Mouse (Mus musculus): ENCODE data around the gene B4gat1. TPM values are rescaled to one million over a fixed set of nuclear protein-coding genes. Genes with fewer than 3 reads are reported as not detected.
A peak's percentile ranks its signal among the peaks of the same experiment; 100 is the strongest.
"Not testable (repeated sequence)": the region's sequence is repeated elsewhere in the genome, so short reads cannot be mapped to it uniquely, and the experiment has no call there.

The B4gat1 gene
- polyA plus RNA-seq, 1 experiment from 2014 or later = 44.8 TPM

- H3K4me2 ChIP-seq (replicated peaks; ENCODE audit: low read depth, low read length) = no peak overlapping the region
- H3K27me3 ChIP-seq (ENCODE audit: control insufficient read depth, insufficient read depth, low read length) = peaks cover 67% of the 10 kb centered on the region
- no peak overlapping the region for H3K27ac ChIP-seq (ENCODE audit: low read depth, low read length)
- H3K4me3 ChIP-seq (ENCODE audit: low read length) = peak overlapping the region; percentile 51
- no peaks in the 10 kb centered on the region for H3K9me3 ChIP-seq (ENCODE audit: control insufficient read depth, low read length)
- no peak for ATAC-seq (ENCODE audit: low FRiP score, low TSS enrichment)
- no peaks in the 10 kb centered on the region for H3K36me3 ChIP-seq (ENCODE audit: control insufficient read depth, insufficient read depth, low read length)
- WGBS = 62% methylated on average over 3 of the region's 3 CpGs
- H3K9ac ChIP-seq (ENCODE audit: low read depth, low read length) = no peak overlapping the region
- H3K4me1 ChIP-seq (ENCODE audit: control insufficient read depth, insufficient read depth, low read length) = peaks cover 13% of the 10 kb centered on the region; the same call in 1 of the 2 replicates
Observed at GRCm38 (mm10) chr19:5083961-5084833, 45.6 kb downstream of the B4gat1 start.

DNA sequence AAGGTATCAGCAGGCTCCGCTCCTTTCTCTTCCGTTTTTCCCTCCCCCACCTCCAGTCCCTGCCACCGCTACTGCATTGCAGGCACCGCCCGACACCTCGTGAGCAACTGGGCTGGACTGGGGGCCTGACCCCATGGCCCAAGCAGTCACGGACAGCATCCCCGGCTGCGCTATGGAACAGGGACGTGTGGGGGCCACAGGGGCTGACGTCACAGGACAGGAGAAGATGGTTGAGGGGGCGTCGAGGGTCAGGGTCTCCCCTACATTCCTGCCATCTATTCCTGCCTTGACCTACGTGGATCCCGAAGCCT is 46.2 kb downstream of the B4gat1 start:
- peaks cover 13% of the 10 kb centered on the region; the same call in 1 of the 2 replicates for H3K4me1 ChIP-seq (ENCODE audit: control insufficient read depth, insufficient read depth, low read length)
- peaks cover 2% of the 10 kb centered on the region; the same call in 1 of the 2 replicates for H3K36me3 ChIP-seq (ENCODE audit: control insufficient read depth, insufficient read depth, low read length)
- H3K9me3 ChIP-seq (ENCODE audit: control insufficient read depth, low read length) = no peaks in the 10 kb centered on the region
- peak overlapping the region; percentile 67 for H3K4me2 ChIP-seq (replicated peaks; ENCODE audit: low read depth, low read length)
- ATAC-seq (ENCODE audit: low FRiP score, low TSS enrichment) = no peak
- H3K9ac ChIP-seq (ENCODE audit: low read depth, low read length) = no peak overlapping the region
- H3K27ac ChIP-seq (ENCODE audit: low read depth, low read length) = no peak overlapping the region
- H3K27me3 ChIP-seq (ENCODE audit: control insufficient read depth, insufficient read depth, low read length) = peaks cover 67% of the 10 kb centered on the region
- peak overlapping the region; percentile 51 for H3K4me3 ChIP-seq (ENCODE audit: low read length)
- 3% methylated on average over 15 of the region's 15 CpGs for WGBS

- peak within 1 kb of the TSS; percentile 51 for H3K4me3 ChIP-seq (ENCODE audit: low read length)
- peaks cover 4% of the 10 kb centered on the region; the same call in 1 of the 2 replicates for H3K36me3 ChIP-seq (ENCODE audit: control insufficient read depth, insufficient read depth, low read length)
- ATAC-seq (ENCODE audit: low FRiP score, low TSS enrichment) = no peak
- H3K4me1 ChIP-seq (ENCODE audit: control insufficient read depth, insufficient read depth, low read length) = peaks cover 13% of the 10 kb centered on the region; the same call in 1 of the 2 replicates
- peaks cover 62% of the 10 kb centered on the region for H3K27me3 ChIP-seq (ENCODE audit: control insufficient read depth, insufficient read depth, low read length)
- H3K4me2 ChIP-seq (replicated peaks; ENCODE audit: low read depth, low read length) = peak within 1 kb of the TSS; percentile 67
- peak within 1 kb of the TSS; percentile 47; the same call in 1 of the 2 replicates for H3K9ac ChIP-seq (ENCODE audit: low read depth, low read length)
- 1% methylated on average over 69 of the region's 69 CpGs for WGBS
- no peak within 1 kb of the TSS for H3K27ac ChIP-seq (ENCODE audit: low read depth, low read length)
- H3K9me3 ChIP-seq (ENCODE audit: control insufficient read depth, low read length) = no peaks in the 10 kb centered on the region
Observed at GRCm38 (mm10) chr19:5085145-5085863, 46.7 kb downstream of the B4gat1 start, which contains the start of gene Tmem151a. Tmem151a (minus strand) TSS chr19:5085531.

DNA sequence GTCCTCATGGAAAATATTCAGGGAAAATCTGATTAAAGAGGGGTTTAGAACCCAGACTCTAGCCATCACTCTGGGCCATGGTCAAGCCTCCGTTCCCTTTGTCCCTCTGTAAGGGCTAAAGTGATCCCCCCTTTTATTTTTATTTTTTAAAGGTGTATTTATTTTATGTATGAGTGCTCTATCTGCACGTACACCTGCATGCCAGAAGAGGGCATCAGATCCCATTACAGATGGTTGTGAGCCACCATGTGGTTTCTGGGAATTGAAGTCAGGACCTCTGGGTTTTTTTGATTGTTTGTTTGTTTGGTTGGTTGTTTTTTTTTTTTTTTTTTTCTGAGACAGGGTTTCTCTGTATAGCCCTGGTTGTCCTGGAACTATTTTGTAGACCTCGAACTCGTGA is 47.9 kb downstream of the B4gat1 start:
- H3K36me3 ChIP-seq (ENCODE audit: control insufficient read depth, insufficient read depth, low read length) = peaks cover 15% of the 10 kb centered on the region
- H3K4me1 ChIP-seq (ENCODE audit: control insufficient read depth, insufficient read depth, low read length) = peaks cover 13% of the 10 kb centered on the region; the same call in 1 of the 2 replicates
- H3K9me3 ChIP-seq (ENCODE audit: control insufficient read depth, low read length); ATAC-seq (ENCODE audit: low FRiP score, low TSS enrichment); H3K4me3 ChIP-seq (ENCODE audit: low read length); H3K27ac ChIP-seq (ENCODE audit: low read depth, low read length); H3K4me2 ChIP-seq (replicated peaks; ENCODE audit: low read depth, low read length); H3K9ac ChIP-seq (ENCODE audit: low read depth, low read length): not testable (repeated sequence)
- WGBS = 52% methylated on average over 4 of the region's 4 CpGs
- H3K27me3 ChIP-seq (ENCODE audit: control insufficient read depth, insufficient read depth, low read length) = peaks cover 49% of the 10 kb centered on the region

- peaks cover 26% of the 10 kb centered on the region for H3K36me3 ChIP-seq (ENCODE audit: control insufficient read depth, insufficient read depth, low read length)
- H3K27ac ChIP-seq (ENCODE audit: low read depth, low read length) = peak within 1 kb of the TSS; percentile 62; the same call in 1 of the 2 replicates
- H3K4me3 ChIP-seq (ENCODE audit: low read length) = peak within 1 kb of the TSS; percentile 91
- peak within 1 kb of the TSS; percentile 94 for H3K4me2 ChIP-seq (replicated peaks; ENCODE audit: low read depth, low read length)
- under 1% methylated on average over 58 of the region's 58 CpGs for WGBS
- peak within 1 kb of the TSS; percentile 74 for H3K9ac ChIP-seq (ENCODE audit: low read depth, low read length)
- ATAC-seq (ENCODE audit: low FRiP score, low TSS enrichment) = peak; percentile 91
- H3K4me1 ChIP-seq (ENCODE audit: control insufficient read depth, insufficient read depth, low read length) = peaks cover 13% of the 10 kb centered on the region; the same call in 1 of the 2 replicates
- H3K27me3 ChIP-seq (ENCODE audit: control insufficient read depth, insufficient read depth, low read length) = peaks cover 34% of the 10 kb centered on the region
- H3K9me3 ChIP-seq (ENCODE audit: control insufficient read depth, low read length) = no peaks in the 10 kb centered on the region
Observed at GRCm38 (mm10) chr19:5087884-5088728, 49.5 kb downstream of the B4gat1 start, which contains the start of gene Yif1a. Yif1a (plus strand) TSS chr19:5088538.

- no peak overlapping the region for H3K27ac ChIP-seq (ENCODE audit: low read depth, low read length)
- WGBS = 95% methylated on average over 4 of the region's 4 CpGs
- peaks cover 33% of the 10 kb centered on the region for H3K36me3 ChIP-seq (ENCODE audit: control insufficient read depth, insufficient read depth, low read length)
- H3K27me3 ChIP-seq (ENCODE audit: control insufficient read depth, insufficient read depth, low read length) = peaks cover 21% of the 10 kb centered on the region
- no peak for ATAC-seq (ENCODE audit: low FRiP score, low TSS enrichment)
- peaks cover 14% of the 10 kb centered on the region; the same call in 1 of the 2 replicates for H3K4me1 ChIP-seq (ENCODE audit: control insufficient read depth, insufficient read depth, low read length)
- H3K4me3 ChIP-seq (ENCODE audit: low read length) = peak overlapping the region; percentile 91
- H3K9ac ChIP-seq (ENCODE audit: low read depth, low read length) = peak overlapping the region; percentile 74; the same call in 1 of the 2 replicates
- no peaks in the 10 kb centered on the region for H3K9me3 ChIP-seq (ENCODE audit: control insufficient read depth, low read length)
- H3K4me2 ChIP-seq (replicated peaks; ENCODE audit: low read depth, low read length) = peak overlapping the region; percentile 94
Observed at GRCm38 (mm10) chr19:5089324-5089723, 50.7 kb downstream of the B4gat1 start.

Other genes starting within 250 kb of the B4gat1 start
- gene Rbm4, start 244.9 kb upstream of the B4gat1 start, polyA plus RNA-seq (2014; fragmentation: Nextera tagmentation; extraction: Ambion mirVana) = 64.7 and 69.6 TPM in 2 replicates
- gene Gm21992, start 227.2 kb upstream of the B4gat1 start, polyA plus RNA-seq (2014; fragmentation: Nextera tagmentation; extraction: Ambion mirVana) = 30.6 and 41.2 TPM in 2 replicates
- 71.4 and 102 TPM in 2 replicates for gene Rbm14, start 227.2 kb upstream of the B4gat1 start, polyA plus RNA-seq (2014; fragmentation: Nextera tagmentation; extraction: Ambion mirVana)
- gene Ccs, start 199.5 kb upstream of the B4gat1 start, polyA plus RNA-seq (2014; fragmentation: Nextera tagmentation; extraction: Ambion mirVana) = 53.5 and 57.4 TPM in 2 replicates
- gene Ccdc87, start 199.5 kb upstream of the B4gat1 start, polyA plus RNA-seq (2014; fragmentation: Nextera tagmentation; extraction: Ambion mirVana) = not detected in 2 replicates
- 36.2 and 43.6 TPM in 2 replicates for gene Ctsf, start 183.7 kb upstream of the B4gat1 start, polyA plus RNA-seq (2014; fragmentation: Nextera tagmentation; extraction: Ambion mirVana)
- gene Actn3, start 160.9 kb upstream of the B4gat1 start, polyA plus RNA-seq (2014; fragmentation: Nextera tagmentation; extraction: Ambion mirVana) = 12.8 and 13.8 TPM in 2 replicates
- 8.3 and 9.4 TPM in 2 replicates for gene Zdhhc24, start 160.2 kb upstream of the B4gat1 start, polyA plus RNA-seq (2014; fragmentation: Nextera tagmentation; extraction: Ambion mirVana)
- 6.3 and 6.8 TPM in 2 replicates for gene Bbs1, start 132.2 kb upstream of the B4gat1 start, polyA plus RNA-seq (2014; fragmentation: Nextera tagmentation; extraction: Ambion mirVana)
- 70.1 and 87.4 TPM in 2 replicates for gene Dpp3, start 110.5 kb upstream of the B4gat1 start, polyA plus RNA-seq (2014; fragmentation: Nextera tagmentation; extraction: Ambion mirVana)
- gene Peli3, start 95.7 kb upstream of the B4gat1 start, polyA plus RNA-seq (2014; fragmentation: Nextera tagmentation; extraction: Ambion mirVana) = 1.5 and 3.8 TPM in 2 replicates
- gene Mrpl11, start 76.7 kb upstream of the B4gat1 start, polyA plus RNA-seq (2014; fragmentation: Nextera tagmentation; extraction: Ambion mirVana) = 137 and 178 TPM in 2 replicates
- not detected in 2 replicates for gene Npas4, start 48.5 kb upstream of the B4gat1 start, polyA plus RNA-seq (2014; fragmentation: Nextera tagmentation; extraction: Ambion mirVana)
- gene Slc29a2, start 15.0 kb upstream of the B4gat1 start, polyA plus RNA-seq (2014; fragmentation: Nextera tagmentation; extraction: Ambion mirVana) = 3.5 and 7.9 TPM in 2 replicates
- 1.2 and 1.5 TPM in 2 replicates for gene AC124502.3, start 65 bp downstream of the B4gat1 start, polyA plus RNA-seq (2014; fragmentation: Nextera tagmentation; extraction: Ambion mirVana)
- 43.3 and 57.5 TPM in 2 replicates for gene Brms1, start 2.5 kb downstream of the B4gat1 start, polyA plus RNA-seq (2014; fragmentation: Nextera tagmentation; extraction: Ambion mirVana)
- 2.5 and 4.8 TPM in 2 replicates for gene Rin1, start 11.7 kb downstream of the B4gat1 start, polyA plus RNA-seq (2014; fragmentation: Nextera tagmentation; extraction: Ambion mirVana)
- 44.2 and 57.9 TPM in 2 replicates for gene Cd248, start 29.3 kb downstream of the B4gat1 start, polyA plus RNA-seq (2014; fragmentation: Nextera tagmentation; extraction: Ambion mirVana)
- gene Tmem151a, start 46.7 kb downstream of the B4gat1 start, polyA plus RNA-seq (2014; fragmentation: Nextera tagmentation; extraction: Ambion mirVana) = 1.2 and 1.7 TPM in 2 replicates
- 114 and 115 TPM in 2 replicates for gene Yif1a, start 49.7 kb downstream of the B4gat1 start, polyA plus RNA-seq (2014; fragmentation: Nextera tagmentation; extraction: Ambion mirVana)
- gene Cnih2, start 59.7 kb downstream of the B4gat1 start, polyA plus RNA-seq (2014; fragmentation: Nextera tagmentation; extraction: Ambion mirVana) = 23.1 and 26.5 TPM in 2 replicates
- gene Rab1b, start 68.2 kb downstream of the B4gat1 start, polyA plus RNA-seq (2014; fragmentation: Nextera tagmentation; extraction: Ambion mirVana) = 273 and 286 TPM in 2 replicates
- 15.4 and 24.5 TPM in 2 replicates for gene Klc2, start 79.7 kb downstream of the B4gat1 start, polyA plus RNA-seq (2014; fragmentation: Nextera tagmentation; extraction: Ambion mirVana)
- 17.6 and 30.4 TPM in 2 replicates for gene Pacs1, start 234.3 kb downstream of the B4gat1 start, polyA plus RNA-seq (2014; fragmentation: Nextera tagmentation; extraction: Ambion mirVana)

Data from kidney, embryonic 14.5 days (tissue).